Mouse (Mus musculus) Patski (cell line): ENCODE measurements at regions not wholly inside any gene's neighbourhood (a gene's known extent, or its start where the extent isn't known, plus 50 kb on each side); places are given as distances from the start of the nearest gene placed in this dataset.
A peak's percentile ranks its signal among the peaks of the same experiment; 100 is the strongest.
"Not testable (repeated sequence)": the region's sequence is repeated elsewhere in the genome, so short reads cannot be mapped to it uniquely, and the experiment has no call there.

ENCODE experiments used
- ATAC-seq: fragments of 100-300 bp; one replicate; pipeline ENCODE4 v1.8.0; 2021
- CTCF ChIA-PET: fragments of 350-600 bp; sonication (Branson Sonifier 250); formaldehyde crosslinking; loops from one replicate; lab custom pipeline; 2022; ENCODE audit warnings: inconsistent platforms; lab: Charles Lee
- POLR2A ChIA-PET: fragments of 350-600 bp; sonication (Branson Sonifier 250); formaldehyde crosslinking; loops from one replicate; lab custom pipeline; 2022; ENCODE audit warnings: antibody characterized with exemption, inconsistent platforms; lab: Charles Lee
- DNase-seq: peaks from one replicate; pipeline ENCODE4 v3.0.0-alpha.2; 2011; ENCODE audit warnings: low read depth, low spot score
- H3K27me3 ChIP-seq: fragments of 371-371 bp; one replicate; pipeline ENCODE4 v1.5.1; 2021
- CTCF ChIP-seq: fragments of 100-300 bp; IDR thresholded peaks from one replicate; pipeline ENCODE4 v1.5.1; 2021
- in situ Hi-C: fragments of 300-500 bp; cut with MboI; formaldehyde crosslinking; loops from 3 replicates; pipeline ENCODE4 v1.11.1; 2018; ENCODE audit warnings: low pct_unique_long_range_greater_than_20kb, mixed read lengths

- POLR2A ChIA-PET, in situ Hi-C loops, CTCF ChIA-PET, DNase-seq, H3K27me3 ChIP-seq: not testable (repeated sequence)
- peak; percentile 21 for ATAC-seq
These were observed 124.7 kb upstream of the Fgf14 start for GRCm38 (mm10) chr14:124801589-124801988.

- no peaks in the 10 kb centered on the region for H3K27me3 ChIP-seq
- TF ChIP-seq CTCF: no peak
- no peak for DNase-seq
- CTCF ChIA-PET: no interaction called here
- ATAC-seq: no peak
- POLR2A ChIA-PET: no interaction called here
- in situ Hi-C loops: no loop called here
These were observed 123.5 kb upstream of the Fgf14 start for GRCm38 (mm10) chr14:124800421-124800820.

- H3K27me3 ChIP-seq: peaks cover 9% of the 10 kb centered on the region
- ChIA-PET POLR2A (no interaction called here), CTCF (no interaction called here)
- in situ Hi-C loops: no loop called here
- DNase-seq (no peak), ATAC-seq (no peak)
- TF ChIP-seq CTCF: no peak
These were observed 98.5 kb upstream of the Fgf14 start for GRCm38 (mm10) chr14:124775402-124775801.

GRCm38 (mm10) chr14:124767996-124768395, 91.1 kb upstream of the Fgf14 start:
- DNase-seq (no peak), ATAC-seq (no peak)
- POLR2A ChIA-PET: no interaction called here
- no peaks in the 10 kb centered on the region for H3K27me3 ChIP-seq
- in situ Hi-C loops: no loop called here
- CTCF ChIA-PET: no interaction called here
- no peak for TF ChIP-seq CTCF

- no peaks in the 10 kb centered on the region for H3K27me3 ChIP-seq
- ATAC-seq (no peak), DNase-seq (no peak)
- POLR2A ChIA-PET: no interaction called here
- CTCF ChIA-PET: no interaction called here
- no peak for TF ChIP-seq CTCF
- in situ Hi-C loops: no loop called here
These were observed 90.3 kb upstream of the Fgf14 start for GRCm38 (mm10) chr14:124767234-124767633.

GRCm38 (mm10) chr14:124742491-124742890, 65.6 kb upstream of the Fgf14 start:
- DNase-seq (no peak), ATAC-seq (no peak)
- POLR2A ChIA-PET: no interaction called here
- CTCF ChIA-PET: no interaction called here
- no peaks in the 10 kb centered on the region for H3K27me3 ChIP-seq
- TF ChIP-seq CTCF: no peak
- in situ Hi-C loops: no loop called here
